In the genomic region with DNA sequence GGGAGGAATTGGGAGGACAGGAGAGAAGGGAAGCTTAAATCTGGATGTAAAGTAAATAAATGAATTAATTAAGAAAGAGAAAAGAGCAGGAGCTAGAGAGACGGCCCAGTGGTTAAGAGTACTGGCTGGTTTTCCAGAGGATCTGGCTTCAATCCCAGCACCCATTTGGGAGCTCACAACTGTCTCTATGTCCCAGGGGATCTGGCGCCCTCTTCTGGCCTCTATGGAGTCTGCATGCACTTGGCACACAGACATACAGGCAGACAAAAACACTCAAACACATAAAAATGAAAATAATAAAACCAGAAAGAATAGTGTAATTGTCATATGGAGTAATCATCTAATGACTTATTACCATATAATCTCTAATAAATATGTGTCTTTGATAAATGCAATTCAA, we compare ENCODE assay signal across 9 mouse cellular contexts. TPM values are rescaled to one million over a fixed set of nuclear protein-coding genes. Genes with fewer than 3 reads are reported as not detected.
DNase-seq lines count a peak whose midpoint lies in the region; ATAC-seq and TF ChIP-seq lines count a peak whose summit lies in the region.
"Had no signal": no experiment of that assay in that cellular context is flagged by ENCODE, and none has a peak within 500 bp of the region (broad histone marks: within the 10 kb centered on the region; RNA-seq: fewer than 3 reads in every experiment).

No protein-coding gene starts in this region.

- H3K36me3 ChIP-seq in liver, embryonic 12.5 days: no peaks in the 10 kb centered on the region
- peaks cover 20% of the 10 kb centered on the region for H3K36me3 ChIP-seq in hindbrain, embryonic 10.5 days
- H3K36me3 ChIP-seq: G1E had no signal

- no peak overlapping the region for H3K4me2 ChIP-seq in liver, embryonic 12.5 days

- TF ChIP-seq CTCF in brain, embryonic 14.5 days (IDR thresholded peaks at IDR 0.05; ENCODE audit: borderline replicate concordance, extremely low read depth, insufficient read depth, insufficient read length): peak; percentile 52; the same call in 1 of the 2 replicates

- no peaks in the 10 kb centered on the region for H3K9me3 ChIP-seq in liver, embryonic 12.5 days (replicated peaks)
- 0 out of 2 replicates have a peak, but pooled peaks cover 2% of the 10 kb centered on the region for H3K9me3 ChIP-seq in hindbrain, embryonic 10.5 days

- no peak for TF ChIP-seq POLR2A in brain, embryonic 14.5 days (IDR thresholded peaks at IDR 0.05; ENCODE audit: borderline replicate concordance, extremely low read depth, insufficient read depth, insufficient read length, poor library complexity, severe bottlenecking)

- no peaks in the 10 kb centered on the region for H3K27me3 ChIP-seq in liver, embryonic 12.5 days (replicated peaks)
- H3K27me3 ChIP-seq in hindbrain, embryonic 10.5 days (ENCODE audit: insufficient read depth, poor library complexity, severe bottlenecking): no peaks in the 10 kb centered on the region

- ATAC-seq in liver, embryonic 12.5 days: no peak

- H3K9ac ChIP-seq in liver, embryonic 12.5 days: no peak overlapping the region

- no peak overlapping the region for H3K27ac ChIP-seq in liver, embryonic 12.5 days
- H3K27ac ChIP-seq in hindbrain, embryonic 10.5 days: no peak overlapping the region

- H3K4me3 ChIP-seq in liver, embryonic 12.5 days: no peak overlapping the region
- H3K4me3 ChIP-seq in hindbrain, embryonic 10.5 days: no peak overlapping the region

- WGBS in liver, embryonic 12.5 days (ENCODE audit: insufficient replicate concordance): 20% methylated on average over 2 of the region's 2 CpGs
- 48% methylated on average over 2 of the region's 2 CpGs for WGBS in hindbrain, embryonic 10.5 days

- H3K4me1 ChIP-seq in liver, embryonic 12.5 days: no peaks in the 10 kb centered on the region
- H3K4me1 ChIP-seq in hindbrain, embryonic 10.5 days (replicated peaks): peaks cover 2% of the 10 kb centered on the region

- DNase-seq in embryo, embryonic 10 days (ENCODE audit: low spot score): peak; percentile 47
- DNase-seq in embryo, embryonic 9.5 days (ENCODE audit: extremely low spot score): no peak
- DNase-seq in liver: peak; percentile 30
- DNase-seq in brain, embryonic 14.5 days (ENCODE audit: low read depth): peak; percentile 61
- DNase-seq in skeletal muscle tissue, adult 2 months (ENCODE audit: low read depth, low spot score): peak; percentile 59
- DNase-seq in hindbrain, embryonic 10.5 days (ENCODE audit: low spot score): no peak
- DNase-seq in T-cell, adult 2 months (ENCODE audit: low spot score): no peak

RNA-seq across cellular contexts. Expression of a gene that starts 12.0 kb away (rescaled TPM):
- polyA plus RNA-seq in liver, embryonic 12.5 days (2016; fragmentation: Nextera tagmentation; extraction: Ambion mirVana): 1.7 and 2.5 TPM in 2 replicates
- polyA plus RNA-seq in brain, embryonic 14.5 days (2012; rRNA removed): 24.7 and 33.6 TPM in 2 replicates
- 85.2 and 113 TPM in 2 replicates for polyA plus RNA-seq in hindbrain, embryonic 10.5 days (2016; fragmentation: Nextera tagmentation; extraction: Ambion mirVana)
- polyA plus RNA-seq: G1E had no signal

RNA-seq across cellular contexts. Expression of a gene that starts 38.2 kb away (rescaled TPM):
- polyA plus RNA-seq in liver, embryonic 12.5 days (2016; fragmentation: Nextera tagmentation; extraction: Ambion mirVana): not detected in 2 replicates
- polyA plus RNA-seq in brain, embryonic 14.5 days (2012; rRNA removed): 0.23 TPM in 2 replicates
- 0.14 and 0.18 TPM in 2 replicates for polyA plus RNA-seq in hindbrain, embryonic 10.5 days (2016; fragmentation: Nextera tagmentation; extraction: Ambion mirVana)
- polyA plus RNA-seq: G1E had no signal

Comparison
In these comparisons a context has a peak if more than half of its experiments do, and no peak if none do; other contexts are left out.
1. DNase-seq: peak in embryo, embryonic 10 days (single experiment), liver (single experiment), brain, embryonic 14.5 days (single experiment) and skeletal muscle tissue, adult 2 months (single experiment); none in embryo, embryonic 9.5 days (single experiment), hindbrain, embryonic 10.5 days (single experiment) and T-cell, adult 2 months (single experiment).